Mouse (Mus musculus) mesoderm, embryonic 11.5 days (tissue): ENCODE measurements around the gene Cox6a2.

Experiments
- DNase-seq: peaks from one replicate; pipeline ENCODE4 v3.0.0-alpha.2; 2012; ENCODE audit warnings: low read depth, low spot score

Gene Cox6a2

DNA sequence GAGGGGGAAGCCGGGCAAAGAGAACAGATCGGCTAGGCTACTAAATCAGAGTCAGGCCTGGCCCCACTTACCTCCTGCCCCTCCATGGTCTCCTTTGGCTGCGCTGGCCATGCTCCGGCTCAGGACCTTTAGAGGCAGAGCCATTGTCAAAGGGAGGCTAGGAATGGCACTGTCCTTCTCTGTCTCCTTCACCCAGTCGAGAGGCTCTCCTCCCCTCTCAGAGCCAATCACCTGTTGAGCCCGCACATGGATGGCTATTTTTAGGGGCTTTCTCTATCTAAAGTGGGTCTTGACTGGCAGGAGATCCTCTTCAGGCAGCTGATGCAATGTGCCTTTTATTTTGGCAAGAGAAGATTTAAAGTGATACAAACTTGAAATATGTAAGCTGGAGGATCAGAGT is at the start of gene Cox6a2:
Gene Cox6a2, minus strand, starts transcription at position 236 of the 400 bp plus-strand sequence.
- no peak for DNase-seq

DNA sequence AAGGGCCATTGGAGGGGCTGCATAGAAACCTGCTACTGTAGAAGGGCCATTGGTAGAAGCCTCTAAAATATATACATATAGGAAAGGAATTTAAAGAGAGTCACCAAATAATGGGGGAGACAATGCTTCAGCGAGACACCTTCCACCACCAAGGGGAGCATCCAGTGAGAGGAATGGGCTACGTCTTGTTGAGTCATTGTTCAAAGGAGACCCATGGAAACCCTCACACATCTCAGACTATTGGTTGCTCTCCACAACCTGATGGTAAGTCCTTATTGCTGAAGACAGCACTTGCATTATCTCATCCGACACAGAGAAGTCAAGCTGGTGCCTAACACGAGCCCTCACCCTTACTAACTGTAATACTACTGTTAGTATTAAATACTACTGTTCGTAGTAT is 49.6 kb upstream of the Cox6a2 start:
- no peak for DNase-seq

DNA sequence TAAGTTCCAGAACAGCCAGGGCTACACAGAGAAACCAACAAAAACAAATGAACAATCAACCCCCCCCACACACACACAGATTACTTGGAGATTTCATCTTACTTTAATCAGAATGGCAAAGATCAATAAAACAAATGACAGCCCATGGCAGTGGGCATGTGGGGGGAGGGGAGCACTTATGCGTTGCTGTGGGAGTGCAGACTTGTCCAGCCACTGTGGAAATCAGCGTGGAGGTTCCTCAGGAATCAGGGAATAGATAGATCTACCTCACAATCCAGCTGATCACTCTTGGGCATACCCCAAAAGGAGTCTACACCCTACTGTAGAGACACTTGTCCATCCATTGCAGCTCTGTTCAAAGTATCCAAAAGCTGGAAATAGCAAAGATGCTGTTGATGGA is 48.8 kb upstream of the Cox6a2 start:
- DNase-seq, result no peak

DNA sequence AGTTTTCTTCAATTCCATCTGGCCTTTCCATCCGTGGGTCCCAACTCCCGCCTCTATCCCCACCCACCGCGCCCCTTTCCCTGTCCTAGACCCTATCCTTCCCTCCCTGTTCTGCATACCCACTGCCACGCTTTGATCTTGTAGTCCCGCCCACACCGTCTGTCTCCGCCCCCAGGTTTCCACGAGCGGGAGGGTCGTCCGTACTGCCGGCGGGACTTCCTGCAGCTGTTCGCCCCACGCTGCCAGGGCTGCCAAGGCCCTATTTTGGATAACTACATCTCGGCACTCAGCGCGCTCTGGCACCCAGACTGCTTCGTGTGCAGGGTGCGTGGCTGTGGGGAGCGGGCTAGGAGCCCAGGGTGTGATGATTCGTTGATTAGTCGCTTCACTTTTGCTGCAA is 46.4 kb upstream of the Cox6a2 start:
- peak; percentile 62 for DNase-seq

DNA sequence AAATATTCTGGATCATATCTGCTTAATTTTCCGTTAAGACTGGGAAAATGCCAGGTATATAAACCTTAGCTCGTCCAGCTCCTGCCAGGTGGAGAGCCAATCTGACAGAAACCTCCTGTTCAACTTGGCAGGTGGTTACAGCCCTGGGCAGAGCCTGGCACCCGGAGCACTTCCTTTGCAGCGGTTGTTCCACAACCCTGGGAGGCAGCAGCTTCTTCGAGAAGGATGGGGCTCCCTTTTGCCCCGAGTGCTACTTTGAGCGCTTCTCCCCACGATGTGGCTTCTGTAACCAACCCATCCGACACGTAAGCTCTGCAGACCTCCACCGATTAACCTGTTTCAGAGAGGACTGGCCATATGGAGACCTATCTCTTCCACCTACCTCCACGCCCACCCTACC is 45.8 kb upstream of the Cox6a2 start:
- no peak for DNase-seq

DNA sequence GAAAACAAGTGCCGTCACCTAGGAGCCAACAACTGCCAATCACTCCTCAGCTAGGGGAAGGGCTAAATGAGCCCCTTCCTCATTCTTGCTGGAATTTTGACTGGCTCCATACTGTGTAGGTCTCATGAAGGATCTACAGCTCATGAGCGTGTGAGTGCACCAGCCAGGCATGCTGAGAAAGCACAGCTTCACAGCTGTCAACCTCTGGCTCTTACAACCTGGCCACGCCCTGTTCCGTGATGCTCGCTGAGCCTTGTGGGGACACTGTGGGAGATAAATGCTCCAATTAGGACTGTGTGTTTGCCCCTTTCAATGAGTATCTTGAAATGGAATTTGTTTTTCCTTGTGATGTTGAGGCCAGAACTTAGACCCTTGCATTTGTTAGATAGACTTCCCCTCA is 43.8 kb upstream of the Cox6a2 start:
- DNase-seq, result no peak

DNA sequence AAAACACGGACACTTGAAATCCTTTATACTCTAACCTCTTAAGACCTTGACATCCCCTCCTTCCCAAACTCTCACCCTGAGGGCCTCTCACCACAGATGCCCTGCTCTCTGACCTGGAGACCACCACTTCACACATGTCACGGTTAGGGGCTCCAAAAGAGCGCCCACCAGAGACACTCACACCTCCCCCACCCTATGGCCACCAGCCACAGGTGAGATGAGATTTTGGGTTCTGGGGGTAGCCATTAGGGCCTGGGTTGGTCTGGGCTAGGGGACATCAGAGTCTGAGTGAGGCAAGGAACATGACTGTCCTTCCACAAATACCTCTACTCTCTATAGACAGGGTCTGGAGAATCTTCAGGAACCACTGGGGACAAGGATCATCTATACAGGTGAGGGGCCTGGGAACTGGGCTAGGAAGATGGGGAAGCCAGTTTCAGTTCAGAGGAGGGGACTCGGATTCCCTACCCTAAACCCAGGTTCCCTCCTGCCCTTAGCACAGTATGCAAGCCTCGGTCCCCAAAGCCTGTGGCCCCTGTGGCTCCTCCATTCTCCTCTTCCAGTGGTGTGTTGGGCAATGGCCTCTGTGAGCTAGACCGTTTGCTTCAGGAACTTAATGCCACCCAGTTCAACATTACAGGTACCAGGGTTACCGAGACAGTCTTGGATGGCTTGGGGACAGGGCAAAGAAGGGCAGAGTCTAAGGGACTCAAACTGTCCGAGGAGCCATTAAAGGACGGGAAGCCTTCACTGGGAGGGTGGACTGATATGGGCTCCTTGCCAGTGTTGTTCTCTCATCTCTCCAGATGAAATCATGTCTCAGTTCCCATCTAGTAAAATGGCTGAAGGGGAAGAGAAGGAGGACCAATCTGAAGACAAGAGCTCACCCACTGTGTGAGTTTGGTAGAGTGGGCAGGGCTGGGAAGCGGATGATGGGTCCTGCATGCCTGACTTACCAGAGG is 42.2 kb upstream of the Cox6a2 start:
- DNase-seq, result no peak

DNA sequence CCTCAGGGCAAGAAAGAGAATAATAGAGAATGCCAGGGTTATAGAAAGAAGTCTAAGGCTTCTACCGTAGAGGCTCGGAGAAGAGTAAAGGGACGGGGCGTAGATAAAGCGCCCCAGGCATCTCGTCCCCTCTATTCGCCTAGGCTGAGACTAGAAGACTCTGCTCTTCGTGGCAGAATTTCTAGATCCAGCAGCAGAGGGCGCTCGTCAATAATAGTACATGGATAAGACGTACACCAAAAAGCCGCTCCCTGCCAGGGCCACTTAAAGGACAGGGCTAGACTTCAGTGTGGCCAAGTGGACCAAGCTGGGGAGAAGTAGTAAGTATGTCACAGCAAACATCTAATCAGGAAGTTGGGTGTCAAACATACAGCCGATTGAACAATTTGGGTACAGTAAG is 41.3 kb upstream of the Cox6a2 start:
- peak; percentile 89 for DNase-seq

DNA sequence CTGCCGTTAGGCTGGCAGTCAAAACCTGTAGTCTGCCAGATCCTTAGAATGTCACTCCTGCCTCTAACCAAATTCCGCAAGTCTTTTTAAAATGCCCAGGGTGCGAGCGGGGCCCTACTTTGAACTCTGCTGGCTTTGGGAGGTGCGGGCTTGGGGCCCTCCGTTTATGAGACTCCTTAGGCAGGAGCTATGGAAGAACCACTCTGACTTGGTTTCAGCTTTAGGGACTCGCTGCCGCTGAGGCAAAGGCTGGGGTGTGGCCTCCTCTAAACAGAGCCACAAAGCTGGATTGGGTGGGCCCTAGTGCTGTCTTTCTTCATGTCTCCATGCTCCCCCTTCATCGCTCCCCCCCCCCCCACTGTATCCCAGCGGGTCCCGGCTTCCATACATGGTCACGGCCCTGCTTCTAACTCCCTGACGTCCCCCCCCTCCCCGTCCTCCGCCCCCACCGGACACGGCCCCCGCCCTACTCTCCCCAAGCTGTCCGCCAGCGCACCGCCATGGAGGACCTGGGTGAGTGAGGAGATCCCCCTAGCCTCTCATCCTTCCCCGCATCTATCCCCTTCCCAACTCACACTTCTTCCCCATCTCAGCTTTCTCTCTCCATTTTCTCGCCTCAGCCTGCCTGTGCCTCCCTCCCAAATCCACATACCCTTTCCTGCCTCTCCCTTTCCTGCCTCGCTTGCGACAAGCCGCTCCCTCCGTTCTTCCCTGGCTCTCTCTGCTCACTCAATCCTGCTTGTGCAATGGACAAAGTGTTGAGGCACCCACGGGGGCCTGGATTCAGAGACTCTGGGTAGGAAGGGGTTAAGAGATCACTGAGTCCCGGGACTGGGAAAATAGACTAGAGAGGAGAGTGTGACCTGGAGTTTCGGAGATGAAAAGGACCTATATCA is 40.6 kb upstream of the Cox6a2 start, which contains the start of gene Tgfb1i1:
Gene Tgfb1i1, plus strand, starts transcription at position 317 of the 896 bp plus-strand sequence.
- peak; percentile 41 for DNase-seq

DNA sequence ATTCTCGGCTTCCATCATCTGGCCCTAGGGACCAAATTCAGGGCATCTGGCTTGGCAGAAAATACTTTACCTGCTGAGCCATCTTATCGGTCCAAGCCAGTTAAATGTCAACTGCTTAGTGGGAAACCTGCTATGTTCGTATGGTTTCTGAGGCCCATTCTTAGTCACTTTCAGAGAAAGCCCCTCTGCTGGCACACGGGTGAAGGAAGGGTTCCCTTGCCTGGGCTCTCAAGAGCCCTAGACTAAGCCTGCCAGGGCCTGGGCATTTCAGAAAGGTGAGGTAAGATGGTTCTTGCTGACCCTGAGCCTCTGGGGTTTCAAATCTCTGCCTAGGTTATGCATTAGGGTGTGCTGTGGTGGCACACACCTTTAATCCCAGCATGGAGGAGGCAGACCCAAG is 39.4 kb upstream of the Cox6a2 start:
- no peak for DNase-seq

DNA sequence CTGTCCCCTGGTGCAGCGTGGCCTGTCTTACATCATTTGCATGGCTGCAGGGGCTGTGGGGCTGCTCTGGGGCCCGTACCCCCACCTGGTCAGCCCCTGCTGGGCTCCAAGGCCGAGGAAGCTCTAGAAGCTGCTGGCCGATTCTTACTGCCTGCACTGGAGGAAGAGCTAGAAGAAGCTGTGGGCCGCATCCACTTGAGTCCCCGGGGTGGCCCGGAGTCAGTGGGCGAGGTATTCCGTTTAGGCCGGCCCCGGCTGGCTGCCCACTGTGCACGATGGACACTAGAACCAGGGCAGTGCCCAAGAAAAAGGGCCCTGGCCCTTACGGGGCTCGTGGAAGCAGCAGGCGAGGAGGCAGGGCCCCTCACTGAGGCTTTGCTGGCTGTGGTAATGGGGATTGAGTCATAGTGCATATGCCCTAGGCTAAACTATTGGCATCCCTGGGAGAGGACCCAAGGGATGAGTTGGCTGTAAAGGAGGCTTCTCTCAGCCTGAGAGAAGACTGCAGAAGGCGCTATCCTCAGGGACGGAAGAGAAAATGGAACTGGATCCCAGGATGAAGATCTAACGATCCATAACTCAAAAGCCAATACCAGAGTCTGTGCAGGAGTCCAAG is 38.3 kb upstream of the Cox6a2 start:
- DNase-seq, result no peak

DNA sequence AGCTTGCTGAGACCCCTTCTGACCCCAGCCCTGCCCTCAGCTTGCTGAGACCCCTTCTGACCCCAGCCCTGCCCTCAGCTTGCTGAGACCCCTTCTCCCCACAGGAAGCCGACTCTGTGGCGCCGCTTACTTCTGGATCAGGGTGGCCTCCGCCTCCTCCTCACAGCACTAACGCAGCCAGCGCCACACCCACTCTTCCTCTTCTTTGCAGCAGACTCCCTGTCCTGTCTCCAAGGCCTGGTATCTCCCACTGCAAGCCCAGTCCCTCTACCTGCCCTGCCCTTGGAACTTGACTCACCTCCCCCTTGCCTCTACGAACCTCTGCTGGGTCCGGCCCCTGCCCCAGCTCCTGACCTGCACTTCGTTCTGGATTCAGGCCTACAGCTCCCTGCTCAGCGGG is 37.7 kb upstream of the Cox6a2 start:
- no peak for DNase-seq

DNA sequence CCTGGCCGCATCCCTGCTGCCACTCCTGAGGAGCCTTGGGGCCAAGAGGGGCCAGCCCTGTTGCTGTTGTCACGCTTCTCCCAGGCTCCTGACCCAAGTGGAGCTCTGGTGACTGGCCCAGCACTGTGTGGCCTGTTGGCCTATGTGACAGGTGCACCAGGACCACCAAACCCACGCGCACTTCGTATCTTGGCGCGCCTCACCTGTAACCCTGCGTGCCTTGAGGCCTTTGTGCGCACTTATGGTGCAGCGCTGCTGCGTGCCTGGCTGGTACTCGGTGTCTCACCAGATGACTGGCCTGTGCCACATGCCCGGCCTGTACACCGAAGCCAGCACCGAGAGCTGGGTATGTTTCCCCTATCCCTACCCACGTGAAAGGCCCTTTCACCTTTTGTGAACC is 36.1 kb upstream of the Cox6a2 start:
- DNase-seq, result no peak

DNA sequence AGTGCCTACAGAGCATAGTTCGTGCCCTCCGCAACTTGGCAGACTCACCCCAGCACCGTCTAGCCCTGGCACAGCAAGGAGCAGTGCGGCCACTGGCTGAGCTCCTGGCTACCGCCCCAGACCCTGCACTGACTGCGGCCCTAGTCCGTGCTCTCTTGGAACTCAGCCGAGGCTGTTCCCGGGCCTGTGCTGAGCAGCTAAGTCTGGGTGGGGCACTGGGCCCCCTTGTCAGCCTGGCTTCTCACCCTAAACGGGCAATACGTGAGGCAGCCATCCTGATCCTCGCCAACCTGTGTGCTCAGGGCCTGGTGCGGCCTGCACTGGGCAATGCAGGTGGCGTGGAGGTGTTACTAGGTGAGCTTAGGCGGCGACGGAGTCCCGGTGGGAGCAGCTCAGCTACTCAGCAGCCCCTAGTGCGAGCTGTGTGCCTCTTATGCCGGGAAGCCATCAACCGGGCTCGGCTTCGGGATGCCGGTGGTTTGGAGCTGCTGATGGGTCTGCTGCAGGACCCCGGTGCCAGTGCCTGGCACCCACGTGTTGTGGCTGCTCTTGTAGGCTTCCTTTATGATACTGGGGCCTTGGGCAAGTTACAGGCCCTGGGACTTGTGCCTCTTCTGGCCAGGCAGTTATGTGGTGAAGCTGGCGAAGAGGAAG is 34.1 kb upstream of the Cox6a2 start:
- no peak for DNase-seq

DNA sequence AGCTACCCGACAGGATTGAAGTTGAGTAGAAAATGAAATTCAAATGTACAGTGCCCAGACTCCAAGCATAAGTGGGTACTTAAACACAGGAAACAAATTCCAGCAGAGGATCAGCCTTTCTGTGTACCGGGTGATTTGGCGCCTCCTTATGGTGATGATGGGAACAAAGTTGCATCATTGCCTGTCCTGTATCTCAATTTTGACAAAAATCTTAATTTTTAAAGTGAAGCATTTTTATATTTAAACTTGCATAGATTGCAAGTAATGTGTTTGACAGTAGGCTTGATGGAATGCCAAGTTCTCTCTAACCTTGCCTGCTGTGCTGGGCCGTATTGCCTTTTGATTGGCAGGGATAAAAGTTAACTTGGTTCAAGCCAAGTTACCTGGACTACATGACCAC is 32.8 kb upstream of the Cox6a2 start:
- DNase-seq, result peak; percentile 56

DNA sequence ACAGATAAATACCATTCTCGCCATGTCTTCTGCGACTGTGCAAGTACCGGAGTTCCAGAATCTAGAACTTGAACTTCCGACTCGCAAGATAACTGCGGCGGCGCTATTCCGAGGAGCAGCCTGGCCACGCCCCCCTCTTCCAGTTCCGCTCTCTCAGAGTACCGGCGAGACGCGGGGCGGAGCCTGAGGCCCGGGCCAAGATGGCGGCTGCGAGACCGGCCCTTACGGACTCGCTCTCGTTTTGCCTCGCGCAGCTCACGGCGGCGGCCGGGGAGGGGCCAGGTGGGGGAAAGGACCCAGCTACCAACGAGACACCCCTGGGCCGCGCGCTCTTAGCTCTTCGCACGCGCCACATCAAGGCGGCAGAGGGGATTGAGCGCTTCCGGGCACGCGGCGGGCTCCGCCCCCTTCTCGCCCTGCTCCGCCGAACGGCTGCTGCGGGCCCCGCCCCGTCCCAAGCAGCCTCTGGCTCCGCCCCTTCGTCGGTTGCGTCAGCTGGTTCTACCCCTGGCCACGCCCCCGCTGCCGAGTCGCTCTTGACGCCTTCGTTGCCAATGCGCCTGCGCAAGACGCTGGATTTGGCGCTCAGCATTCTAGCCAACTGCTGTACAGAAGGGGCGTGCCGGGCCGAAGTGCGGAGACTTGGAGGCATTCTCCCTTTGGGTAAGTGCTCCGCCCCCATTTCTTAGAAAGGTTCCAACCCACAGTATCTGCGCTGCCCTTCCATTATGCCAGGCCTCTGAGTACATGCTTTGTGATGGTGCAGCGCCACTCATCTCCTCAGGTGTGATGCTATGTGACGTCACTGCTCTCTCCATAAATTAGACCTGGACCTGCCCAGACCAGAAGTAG is 32.0 kb upstream of the Cox6a2 start, which contains the start of gene 9130023H24Rik:
Gene 9130023H24Rik, minus strand, starts transcription at position 105 of the 852 bp plus-strand sequence.
- DNase-seq, result peak; percentile 100

DNA sequence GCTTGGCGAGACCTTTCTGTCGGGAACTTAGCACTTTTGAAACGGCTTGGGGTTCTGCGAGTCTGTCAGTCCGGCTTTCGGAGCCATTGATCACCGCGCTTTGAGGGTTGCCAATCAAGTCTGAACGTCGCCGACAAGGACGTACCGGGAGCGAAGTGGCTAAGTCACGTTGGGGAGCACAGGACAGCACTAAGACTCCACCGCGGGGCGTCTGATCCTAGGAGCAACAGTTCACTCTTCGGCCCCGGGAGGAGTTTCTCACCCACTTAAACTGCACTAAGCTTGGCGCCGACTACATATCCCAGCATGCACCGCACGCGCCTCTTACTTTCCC is 31.4 kb upstream of the Cox6a2 start:
- no peak for DNase-seq

DNA sequence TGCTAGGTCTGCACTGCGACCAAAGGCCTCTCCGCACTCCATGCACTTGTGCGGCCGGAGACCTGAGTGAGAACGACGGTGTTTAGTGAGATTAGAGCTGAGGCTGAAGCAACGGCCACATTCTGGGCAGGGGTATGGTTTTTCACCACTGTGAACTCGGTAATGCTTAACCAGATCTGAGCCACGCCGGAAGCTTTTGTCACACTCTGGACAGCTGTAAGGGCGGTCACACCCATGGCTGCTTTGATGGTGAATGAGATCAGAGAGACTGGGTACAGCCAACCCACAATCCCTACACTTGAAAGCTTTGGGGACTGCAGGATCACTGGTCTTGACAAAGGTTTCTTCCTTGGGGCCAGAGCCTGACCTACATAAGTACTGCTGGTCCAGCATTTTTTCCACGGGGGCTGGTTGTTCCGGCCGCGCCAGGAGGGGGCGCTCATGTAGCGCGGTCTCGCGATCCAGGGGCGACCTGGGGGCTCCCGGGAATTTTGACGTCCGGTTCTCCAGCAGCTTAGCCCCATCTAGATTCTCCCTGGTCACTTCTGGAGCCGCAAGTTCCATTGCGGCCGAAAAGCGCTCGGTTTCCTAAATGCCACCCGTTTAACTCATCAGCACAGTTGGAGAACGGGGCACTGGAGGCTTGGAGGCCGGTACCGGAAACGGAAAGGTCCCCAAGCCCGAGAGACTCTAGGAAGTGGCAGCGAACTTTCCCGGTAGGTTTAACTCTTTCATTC is 30.8 kb upstream of the Cox6a2 start, which contains the start of gene Armc5:
Gene Armc5, plus strand, starts transcription at position 487 of the 737 bp plus-strand sequence.
- DNase-seq, result peak; percentile 86

DNA sequence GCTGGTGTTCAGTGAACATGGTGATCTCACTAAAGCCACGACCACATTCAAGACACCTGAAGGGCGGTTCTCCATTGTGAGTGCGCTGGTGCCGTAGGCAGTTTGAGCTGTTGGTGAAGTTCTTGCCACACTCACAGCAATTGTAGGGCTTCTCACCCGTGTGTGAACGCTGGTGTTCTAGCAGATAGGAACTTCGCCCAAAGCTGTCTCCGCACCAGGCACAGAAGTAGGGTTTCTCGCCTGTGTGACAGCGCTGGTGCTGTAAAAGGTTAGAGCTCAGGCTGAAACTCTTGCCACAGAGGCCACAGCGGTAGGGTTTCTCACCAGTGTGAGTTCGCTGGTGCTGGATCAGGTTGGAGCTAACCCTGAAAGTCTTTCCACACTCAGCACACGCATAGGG is 30.2 kb upstream of the Cox6a2 start:
- no peak for DNase-seq

DNA sequence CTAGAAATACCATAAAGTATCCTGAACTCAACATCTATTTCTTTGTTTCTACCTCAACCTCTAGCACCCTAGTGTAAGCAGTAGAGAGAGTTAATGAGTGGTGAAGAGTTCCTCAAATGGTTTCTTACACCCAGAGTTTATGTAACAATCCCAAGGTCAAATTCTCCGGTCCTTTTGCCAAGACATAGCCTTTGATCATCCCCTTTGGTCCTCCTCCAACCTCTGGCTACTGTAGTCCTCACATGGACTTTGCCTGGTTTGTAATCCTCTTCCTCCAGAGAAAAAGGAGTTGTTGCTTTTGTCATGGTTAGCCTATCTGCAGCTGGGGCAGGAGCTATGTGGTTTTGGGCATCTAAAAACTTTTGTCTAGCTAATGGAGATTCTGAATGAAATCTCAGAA is 29.3 kb upstream of the Cox6a2 start:
- no peak for DNase-seq
